Mouse (Mus musculus) G1E (cell line): ENCODE data around the gene Reln. TPM values are rescaled to one million over a fixed set of nuclear protein-coding genes. Genes with fewer than 3 reads are reported as not detected.

ENCODE experiments used
- ATAC-seq: 2 replicates; pipeline ENCODE4 v1.8.0; 2016; ENCODE audit warnings: mild to moderate bottlenecking; ENCODE audit not compliant: insufficient number of reproducible peaks, poor library complexity, low FRiP score, severe bottlenecking; ENCODE audit errors: extremely low read depth
- DNase-seq: peaks from one replicate; pipeline ENCODE4 v3.0.0; 2012; ENCODE audit warnings: low spot score
- H3K27me3 ChIP-seq: 2 replicates; pipeline ENCODE4 v1.6.1; 2012; ENCODE audit warnings: mild to moderate bottlenecking, low read length, inconsistent platforms; ENCODE audit not compliant: insufficient read depth
- H3K36me3 ChIP-seq: replicated peaks from 2 replicates; pipeline ENCODE3; 2012; ENCODE audit warnings: mild to moderate bottlenecking, inconsistent platforms
- H3K4me1 ChIP-seq: 2 replicates; pipeline ENCODE4 v1.6.1; 2012; ENCODE audit warnings: low read depth, low read length, inconsistent platforms, mixed read lengths; ENCODE audit not compliant: insufficient read depth
- H3K4me3 ChIP-seq: 2 replicates; pipeline ENCODE4 v1.5.1; 2012; ENCODE audit warnings: low read depth, mild to moderate bottlenecking, inconsistent platforms, low read length, moderate library complexity, mixed read lengths
- H3K9me3 ChIP-seq: replicated peaks from 2 replicates; pipeline ENCODE4 v1.6.1; 2012; ENCODE audit warnings: inconsistent platforms
- CTCF ChIP-seq: IDR thresholded peaks from 2 replicates; pipeline ENCODE4 v1.5.1; 2012; ENCODE audit warnings: low read depth, low read length, inconsistent platforms, mixed read lengths
- GATA1 ChIP-seq: IDR thresholded peaks from 2 replicates; pipeline ENCODE4 v1.6.1; 2012; ENCODE audit warnings: borderline replicate concordance, low read length, inconsistent platforms, mixed read lengths
- GATA2 ChIP-seq: IDR thresholded peaks from 2 replicates; pipeline ENCODE4 v1.6.1; 2012; ENCODE audit warnings: low read depth, low read length, inconsistent platforms, borderline replicate concordance
- POLR2AphosphoS5 ChIP-seq: IDR thresholded peaks from 2 replicates; pipeline ENCODE4 v1.6.1; 2012; ENCODE audit warnings: low read depth, low read length, inconsistent platforms; ENCODE audit not compliant: insufficient replicate concordance
- TAL1 ChIP-seq: conservative IDR thresholded peaks from 2 replicates; pipeline ENCODE4 v1.6.1; 2012; ENCODE audit warnings: low read depth, low read length, inconsistent platforms, mixed read lengths
- polyA plus RNA-seq: library from polyadenylated mRNA; stranded (reverse); fragments of >175 nt; gene quantifications from 2 replicates; pipeline ENCODE4 v1.2.3, GENCODE M21; 2012
- total RNA-seq, 2 experiments: library from RNA; stranded (forward) in 1 of 2; stranded (reverse) in 1 of 2; fragments of 200-1000 nt in 1 of 2; fragments of >200 nt in 1 of 2; fragmentation: Nextera tagmentation in 1 of 2; gene quantifications; 2 replicates each; pipeline ENCODE4 v1.2.3; 2014 to 2017

The Reln gene
- total and polyA plus RNA-seq, 3 experiments: 0.04 to 42.8 (median 1.1) TPM

GRCm38 (mm10) chr5:21948736-21949506 lies 395.6 kb downstream of the Reln start:
- H3K4me3 ChIP-seq: no peak overlapping the region
- H3K36me3 ChIP-seq: no peaks in the 10 kb centered on the region
- no peaks in the 10 kb centered on the region for H3K4me1 ChIP-seq
- TF ChIP-seq GATA1 (no peak), CTCF (no peak), TAL1 (no peak), GATA2 (no peak), POLR2AphosphoS5 (no peak)
- DNase-seq (no peak), ATAC-seq (no peak)
- H3K9me3 ChIP-seq: no peaks in the 10 kb centered on the region
- H3K27me3 ChIP-seq: 0 out of 2 replicates have a peak, but pooled peaks cover 3% of the 10 kb centered on the region

DNA sequence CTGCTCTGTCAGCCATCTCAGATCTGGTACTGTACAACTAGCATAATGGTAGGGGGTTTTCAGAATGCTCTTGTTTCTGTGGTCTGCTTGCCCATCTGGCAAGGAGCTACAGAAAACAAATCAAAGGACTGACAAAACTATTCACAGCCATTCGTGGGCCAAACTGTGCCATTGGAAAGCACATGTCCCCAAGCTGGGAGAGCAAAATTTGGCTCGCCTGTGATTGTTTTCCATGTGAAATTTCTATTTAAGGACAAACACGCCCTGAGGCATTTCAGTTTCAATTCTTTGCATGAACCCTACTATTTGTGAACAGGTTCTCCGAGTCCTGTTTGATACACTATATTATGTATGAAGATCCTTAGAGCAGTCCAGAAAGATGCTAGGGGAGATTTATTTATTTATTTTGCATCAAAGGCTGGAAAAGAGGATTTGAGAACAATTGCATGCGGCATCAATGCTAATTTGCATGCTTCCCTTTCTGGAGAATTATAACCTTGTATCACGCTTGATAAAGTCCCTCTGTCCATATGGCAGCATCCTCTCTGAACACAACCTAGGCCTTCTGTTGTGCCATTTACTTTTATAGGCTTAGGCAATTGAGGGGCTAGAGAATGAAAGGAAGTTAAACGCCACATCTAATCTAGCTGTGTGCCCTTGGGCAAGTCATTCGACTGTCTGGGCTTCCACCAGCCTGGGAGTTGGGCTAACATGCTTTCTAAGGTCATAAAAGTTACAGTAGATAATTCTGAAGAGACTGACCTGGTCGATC lies 396.7 kb downstream of the Reln start:
- no peaks in the 10 kb centered on the region for H3K36me3 ChIP-seq
- ATAC-seq (no peak), DNase-seq (no peak)
- TF ChIP-seq GATA2 (no peak), CTCF (no peak), TAL1 (no peak), POLR2AphosphoS5 (no peak), GATA1 (no peak)
- no peaks in the 10 kb centered on the region for H3K4me1 ChIP-seq
- no peaks in the 10 kb centered on the region for H3K9me3 ChIP-seq
- 0 out of 2 replicates have a peak, but pooled peaks cover 3% of the 10 kb centered on the region for H3K27me3 ChIP-seq
- H3K4me3 ChIP-seq: no peak overlapping the region

GRCm38 (mm10) chr5:21944579-21944978 lies 399.9 kb downstream of the Reln start:
- DNase-seq (no peak), ATAC-seq (no peak)
- no peaks in the 10 kb centered on the region for H3K36me3 ChIP-seq
- H3K4me1 ChIP-seq: no peaks in the 10 kb centered on the region
- TF ChIP-seq GATA1: no peak
- no peak for TF ChIP-seq TAL1
- TF ChIP-seq POLR2AphosphoS5: no peak
- no peak overlapping the region for H3K4me3 ChIP-seq
- 0 out of 2 replicates have a peak, but pooled peaks cover 3% of the 10 kb centered on the region for H3K27me3 ChIP-seq
- no peaks in the 10 kb centered on the region for H3K9me3 ChIP-seq

DNA sequence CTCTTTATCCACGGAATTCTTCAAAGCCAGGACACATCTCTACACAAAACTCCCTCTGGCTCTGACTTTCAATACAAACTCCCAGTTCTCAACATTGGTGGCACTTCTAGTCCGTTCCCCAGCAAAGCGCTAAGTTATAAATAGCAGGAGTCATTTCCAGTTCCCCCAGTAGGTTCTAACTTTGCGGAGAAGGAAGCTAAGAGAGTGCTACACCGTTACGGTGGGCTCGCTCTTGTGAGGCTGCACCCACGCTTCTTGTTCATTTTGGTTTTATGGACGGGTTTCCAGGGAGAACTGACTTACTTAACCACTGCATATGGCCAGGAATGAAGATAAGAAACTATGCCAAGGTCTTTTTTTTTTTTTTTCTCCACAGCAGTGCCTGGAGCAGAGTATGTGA lies 405.1 kb downstream of the Reln start:
- Histone ChIP-seq H3K27me3 (no peaks in the 10 kb centered on the region), H3K4me1 (no peaks in the 10 kb centered on the region), H3K9me3 (no peaks in the 10 kb centered on the region), H3K4me3 (no peak overlapping the region), H3K36me3 (no peaks in the 10 kb centered on the region)
- no peak for ATAC-seq
- no peak for TF ChIP-seq TAL1
- no peak for DNase-seq

DNA sequence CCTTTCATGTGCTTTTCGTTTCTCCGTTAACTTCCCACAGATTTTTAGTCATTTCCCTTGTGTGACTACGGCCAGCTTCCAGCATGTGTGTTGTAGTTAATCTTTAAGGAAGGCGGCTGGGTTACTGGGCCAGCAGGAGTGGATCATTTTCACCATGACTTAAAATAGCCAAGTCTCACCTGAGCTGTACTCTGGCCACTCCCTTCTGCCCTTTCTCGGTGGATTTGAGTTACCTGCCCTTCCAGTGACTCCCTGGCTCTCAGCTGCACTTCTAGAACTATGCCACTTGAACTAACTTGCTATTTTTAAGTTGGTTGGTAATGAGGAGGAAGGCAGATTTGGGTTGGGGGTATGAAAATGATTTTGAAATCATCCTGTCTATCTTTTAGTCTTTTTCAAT lies 406.4 kb downstream of the Reln start:
- H3K9me3 ChIP-seq: no peaks in the 10 kb centered on the region
- H3K36me3 ChIP-seq: no peaks in the 10 kb centered on the region
- no peak for TF ChIP-seq POLR2AphosphoS5
- TF ChIP-seq GATA2: no peak
- ATAC-seq (no peak), DNase-seq (no peak)
- H3K27me3 ChIP-seq: no peaks in the 10 kb centered on the region
- no peak overlapping the region for H3K4me3 ChIP-seq
- H3K4me1 ChIP-seq: no peaks in the 10 kb centered on the region

DNA sequence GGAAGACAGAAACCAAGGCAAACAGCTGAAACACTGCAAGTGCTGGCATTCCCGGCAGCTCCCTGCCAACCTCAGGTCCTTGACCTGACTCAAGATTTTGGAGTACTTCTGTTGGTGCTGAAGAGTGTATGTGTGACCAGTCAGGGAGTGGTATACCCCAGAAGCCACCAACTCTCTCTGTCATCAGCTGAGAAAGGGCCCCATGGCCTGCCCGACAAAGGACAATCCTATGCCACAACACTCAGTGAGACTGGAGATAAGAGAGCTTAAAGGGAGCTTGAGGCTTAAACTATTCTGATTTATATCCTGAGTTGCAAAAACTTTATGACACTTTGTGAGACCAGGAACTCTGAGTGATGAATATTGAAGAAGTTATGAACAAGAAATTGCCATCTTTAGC lies 407.9 kb downstream of the Reln start:
- no peaks in the 10 kb centered on the region for H3K9me3 ChIP-seq
- TF ChIP-seq TAL1: no peak
- TF ChIP-seq GATA1: no peak
- no peak for TF ChIP-seq GATA2
- TF ChIP-seq CTCF: no peak
- TF ChIP-seq POLR2AphosphoS5: no peak
- ATAC-seq: no peak
- DNase-seq: no peak
- no peaks in the 10 kb centered on the region for H3K4me1 ChIP-seq
- no peak overlapping the region for H3K4me3 ChIP-seq
- H3K36me3 ChIP-seq: no peaks in the 10 kb centered on the region
- no peaks in the 10 kb centered on the region for H3K27me3 ChIP-seq
